Mouse (Mus musculus) C2C12 (cell line): ENCODE results near the gene Dydc2.

Source experiments
- CEBPB ChIP-seq: IDR thresholded peaks from one replicate; pipeline ENCODE4 v1.6.1; 2011; ENCODE audit warnings: low read depth, mild to moderate bottlenecking, control low read depth, moderate library complexity
- CTCF ChIP-seq: IDR thresholded peaks from one replicate; pipeline ENCODE4 v1.5.1; 2011; ENCODE audit not compliant: control insufficient read depth, insufficient read depth, insufficient read length
- FOSL1 ChIP-seq: IDR thresholded peaks from one replicate; pipeline ENCODE4 v1.8.0; 2011; ENCODE audit warnings: mild to moderate bottlenecking, low read length; ENCODE audit not compliant: poor library complexity, insufficient read depth, severe bottlenecking
- MAX ChIP-seq: IDR thresholded peaks from one replicate; pipeline ENCODE4 v1.6.1; 2011; ENCODE audit warnings: mild to moderate bottlenecking, control low read depth
- MYOD1 ChIP-seq: IDR thresholded peaks from one replicate; pipeline ENCODE4 v1.6.1; 2011; ENCODE audit warnings: low read depth; ENCODE audit not compliant: control insufficient read depth, insufficient read length
- MYOG ChIP-seq: IDR thresholded peaks from one replicate; pipeline ENCODE4 v1.6.1; 2011; ENCODE audit not compliant: control insufficient read depth, insufficient read length; ENCODE audit errors: extremely low read depth
- USF1 ChIP-seq: IDR thresholded peaks from one replicate; pipeline ENCODE4 v1.6.1; 2011; ENCODE audit warnings: low read depth, mild to moderate bottlenecking, control low read depth, moderate library complexity

DNA sequence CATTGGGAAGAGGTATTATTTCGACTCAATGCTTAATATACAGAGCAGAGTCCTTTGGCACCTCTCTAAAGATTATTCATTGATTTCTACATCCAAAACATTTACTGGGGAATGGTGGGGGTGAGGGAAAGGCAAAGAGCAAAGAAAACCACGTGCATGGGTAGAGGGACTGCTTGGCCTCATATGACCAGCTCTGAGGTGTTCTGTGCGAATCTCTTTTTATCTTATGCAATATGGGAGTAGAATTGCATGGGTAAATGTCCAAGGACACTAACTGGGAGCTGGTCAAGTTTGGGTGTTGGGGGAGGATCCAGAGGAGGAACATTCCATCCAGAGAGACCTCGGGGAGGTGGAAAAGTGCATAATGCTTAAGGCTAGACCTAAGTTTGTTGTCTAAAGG lies 43.9 kb upstream of the Dydc2 start:
- TF ChIP-seq CTCF (no peak), USF1 (no peak), MAX (no peak), MYOG (no peak), CEBPB (no peak), MYOD1 (no peak), FOSL1 (no peak)
